10 mouse cellular contexts compared by ENCODE assay signal in genomic region chr3:53253223-53253832, GRCm38 (mm10).
DNase-seq lines count a peak whose midpoint lies in the region; ATAC-seq and TF ChIP-seq lines count a peak whose summit lies in the region.
"Had no signal": no experiment of that assay in that cellular context is flagged by ENCODE, and none has a peak within 500 bp of the region (broad histone marks: within the 10 kb centered on the region; RNA-seq: fewer than 3 reads in every experiment).

No protein-coding gene starts in this region.

- ATAC-seq in liver, postnatal 0 days: no peak
- ATAC-seq in megakaryocyte, adult 5-6 weeks (ENCODE audit: poor library complexity, severe bottlenecking): no peak

- intact Hi-C loops in heart, postnatal 10 days (cut with DNase I): loop anchor here (5.0 kb wide), 1 partner anchor 194 kb away; no protein-coding TSS in a partner anchor

- no peaks in the 10 kb centered on the region for H3K9me3 ChIP-seq in liver, postnatal 0 days (ENCODE audit: low read length)
- H3K9me3 ChIP-seq in limb, embryonic 10.5 days (replicated peaks): no peaks in the 10 kb centered on the region
- H3K9me3 ChIP-seq: embryonic facial prominence, embryonic 12.5 days had no signal

- DNase-seq in liver: peak; percentile 9
- no peak for DNase-seq in liver, postnatal 0 days
- DNase-seq in adrenal gland, postnatal 14 days: peak; percentile 62
- peak; percentile 82 to 86 for DNase-seq in heart, postnatal 10 days
- peak; percentile 50 for DNase-seq in limb, embryonic 10.5 days (ENCODE audit: low spot score)
- no peak for DNase-seq in spleen, adult 12 weeks (ENCODE audit: low spot score)
- no peak for DNase-seq in layer of hippocampus, adult 9-10 months (ENCODE audit: low spot score)

- H3K27ac ChIP-seq in liver, postnatal 0 days (ENCODE audit: low read depth): no peak overlapping the region
- H3K27ac ChIP-seq in limb, embryonic 10.5 days: peak overlapping the region; percentile 50
- H3K27ac ChIP-seq: embryonic facial prominence, embryonic 12.5 days had no signal

- no peaks in the 10 kb centered on the region; the same call in 1 of the 2 replicates for H3K4me1 ChIP-seq in liver, postnatal 0 days (ENCODE audit: insufficient read depth)
- H3K4me1 ChIP-seq in limb, embryonic 10.5 days: peaks cover 35% of the 10 kb centered on the region

- H3K4me2 ChIP-seq in liver, postnatal 0 days (ENCODE audit: low read depth, low read length): no peak overlapping the region
- H3K4me2 ChIP-seq: embryonic facial prominence, embryonic 12.5 days had no signal

- TF ChIP-seq EP300 in liver, postnatal 0 days (IDR thresholded peaks at IDR 0.05; ENCODE audit: low read depth): no peak

- no peak overlapping the region for H3K9ac ChIP-seq in liver, postnatal 0 days (replicated peaks)
- H3K9ac ChIP-seq: embryonic facial prominence, embryonic 12.5 days had no signal

- no peak overlapping the region for H3K4me3 ChIP-seq in liver, postnatal 0 days (ENCODE audit: low read depth, low read length)
- H3K4me3 ChIP-seq in limb, embryonic 10.5 days: no peak overlapping the region
- H3K4me3 ChIP-seq: embryonic facial prominence, embryonic 12.5 days had no signal

- H3K36me3 ChIP-seq in liver, postnatal 0 days (replicated peaks; ENCODE audit: insufficient read depth, low read length): no peaks in the 10 kb centered on the region
- H3K36me3 ChIP-seq in limb, embryonic 10.5 days: no peaks in the 10 kb centered on the region
- H3K36me3 ChIP-seq: embryonic facial prominence, embryonic 12.5 days; G1E had no signal

- TF ChIP-seq CTCF in liver, postnatal 0 days (IDR thresholded peaks at IDR 0.05; ENCODE audit: low read depth): no peak

- 46% methylated on average over 5 of the region's 5 CpGs for WGBS in liver, postnatal 0 days (ENCODE audit: insufficient replicate concordance)
- WGBS in limb, embryonic 10.5 days: 30% methylated on average over 5 of the region's 5 CpGs

- H3K27me3 ChIP-seq in liver, postnatal 0 days (ENCODE audit: insufficient read depth, low read length): no peaks in the 10 kb centered on the region
- H3K27me3 ChIP-seq in limb, embryonic 10.5 days (ENCODE audit: low read depth, poor library complexity, severe bottlenecking): no peaks in the 10 kb centered on the region

Comparison
In these comparisons a context has a peak if more than half of its experiments do, and no peak if none do; other contexts are left out.
1. DNase-seq: peak in liver (single experiment), adrenal gland, postnatal 14 days (single experiment), heart, postnatal 10 days (2 of 2) and limb, embryonic 10.5 days (single experiment); none in liver, postnatal 0 days (single experiment), spleen, adult 12 weeks (single experiment) and layer of hippocampus, adult 9-10 months (single experiment).